Mouse (Mus musculus) heart, adult 11 months (tissue): ENCODE data around the gene Dnajc3.

Experiments
- DNase-seq: peaks from one replicate; pipeline ENCODE4 v3.0.0; 2022

Dnajc3 gene

DNA sequence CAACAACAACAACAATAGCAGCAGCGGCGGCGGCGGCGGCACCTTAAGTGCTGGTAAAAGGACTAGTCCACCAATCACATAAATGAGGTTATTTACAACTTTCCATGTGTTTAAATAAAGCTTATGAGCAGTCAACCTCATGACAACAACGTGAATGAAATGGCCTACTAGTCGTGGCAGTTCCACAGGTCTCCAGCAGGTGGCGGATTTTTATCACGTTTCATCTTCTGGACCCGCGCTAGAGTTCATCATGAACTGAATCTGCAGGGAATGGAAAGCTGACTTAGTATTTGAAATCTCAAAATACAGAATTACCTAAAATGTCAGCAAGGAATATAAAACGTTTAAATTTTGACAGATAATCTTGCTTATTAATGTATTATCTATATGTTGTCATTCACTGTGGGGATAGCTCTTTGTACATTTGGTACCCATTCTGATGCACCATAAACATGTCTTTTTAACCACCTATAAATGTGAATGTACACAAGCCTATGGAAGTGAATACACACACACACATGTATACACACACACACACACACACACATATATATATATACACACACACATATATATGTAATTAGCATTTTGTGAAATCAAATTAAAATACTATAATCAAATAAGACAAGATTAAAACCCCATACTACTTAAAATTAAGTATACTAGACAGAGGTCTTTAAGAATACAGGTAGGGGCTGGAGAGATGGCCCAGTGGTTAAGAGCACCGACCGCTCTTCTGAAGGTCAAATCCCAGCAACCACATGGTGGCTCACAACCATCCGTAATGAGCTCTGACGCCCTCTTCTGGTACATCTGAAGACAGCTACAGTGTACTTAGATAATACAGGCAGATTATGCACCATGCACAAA, 49.1 kb downstream of the Dnajc3 start:
- peak; percentile 74 for DNase-seq

DNA sequence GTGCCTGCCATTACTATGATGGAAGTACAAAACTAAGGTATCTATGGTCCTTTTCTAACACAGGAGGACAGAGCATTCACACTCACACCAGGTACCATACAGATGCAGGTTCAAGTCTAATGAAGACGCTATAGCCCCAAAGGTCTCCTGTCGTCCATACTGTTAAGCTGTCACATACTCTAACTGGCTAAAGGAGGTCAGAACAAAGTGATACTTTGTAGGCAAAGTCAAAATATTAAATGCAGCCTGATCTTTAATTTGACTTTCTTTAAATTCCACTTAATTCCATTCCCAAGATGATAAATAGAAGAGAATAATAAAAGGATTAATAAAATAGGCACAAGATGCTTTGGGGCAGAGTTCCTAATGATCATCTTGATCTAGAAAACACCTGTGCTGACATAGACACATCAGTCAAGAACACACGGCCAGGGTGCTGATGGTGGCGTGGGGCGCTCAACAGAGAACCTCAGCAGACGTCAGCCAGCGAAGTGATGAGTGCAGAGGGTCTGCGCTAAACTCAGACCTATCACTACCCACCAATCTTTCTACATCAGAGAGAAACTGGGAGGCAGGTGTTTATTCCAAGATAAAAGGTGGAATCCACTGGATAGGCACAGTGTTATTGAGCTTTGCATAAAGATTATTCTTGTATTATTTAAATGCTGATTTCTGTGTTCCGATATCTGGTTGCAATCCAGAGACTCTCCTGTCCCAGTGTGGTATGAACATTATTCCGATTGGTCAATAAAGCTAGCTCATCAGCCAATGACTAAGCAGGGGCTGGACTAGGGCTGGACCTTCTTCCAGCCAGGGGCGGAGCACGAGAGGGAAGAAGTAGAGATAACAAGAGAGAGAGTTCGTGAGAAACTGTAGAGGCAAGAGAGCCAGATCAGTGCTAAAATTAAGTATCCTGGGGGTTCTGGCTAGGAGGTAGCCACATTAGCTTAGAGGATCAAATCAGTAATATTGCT, 50.0 kb downstream of the Dnajc3 start:
- DNase-seq, result peak; percentile 87

DNA sequence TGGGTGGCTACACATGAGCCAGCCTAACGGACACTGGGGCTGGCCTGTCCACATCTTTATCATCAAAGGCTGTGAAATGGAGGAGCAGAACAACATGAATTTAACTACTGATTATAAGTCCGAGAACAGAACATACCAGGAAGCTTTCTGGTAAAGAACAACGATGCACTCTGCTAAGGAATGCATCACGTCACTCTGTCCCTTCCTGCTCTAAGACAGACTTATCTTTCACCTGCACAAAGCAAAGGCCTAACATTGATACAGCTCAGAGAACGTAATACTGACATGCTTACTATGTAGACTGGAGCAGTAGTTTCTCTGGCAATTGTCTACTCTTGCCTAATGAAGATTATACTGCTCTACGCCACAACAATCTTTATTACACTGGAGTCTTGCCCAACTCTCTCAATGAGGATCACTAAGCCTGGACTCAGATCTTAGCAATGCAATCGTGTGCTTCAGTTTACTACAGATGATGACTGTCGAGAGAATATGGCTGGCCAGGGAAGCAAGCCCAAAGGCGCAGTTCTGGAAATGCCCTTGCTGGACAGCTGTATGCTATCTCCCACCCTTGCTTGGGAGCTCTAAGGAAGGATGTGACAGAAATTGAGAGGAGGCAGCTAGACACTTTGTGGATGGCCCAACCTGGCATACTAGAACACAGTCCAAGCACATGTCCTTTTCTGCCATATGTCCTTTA, 57.6 kb downstream of the Dnajc3 start:
- DNase-seq, result peak; percentile 17

DNA sequence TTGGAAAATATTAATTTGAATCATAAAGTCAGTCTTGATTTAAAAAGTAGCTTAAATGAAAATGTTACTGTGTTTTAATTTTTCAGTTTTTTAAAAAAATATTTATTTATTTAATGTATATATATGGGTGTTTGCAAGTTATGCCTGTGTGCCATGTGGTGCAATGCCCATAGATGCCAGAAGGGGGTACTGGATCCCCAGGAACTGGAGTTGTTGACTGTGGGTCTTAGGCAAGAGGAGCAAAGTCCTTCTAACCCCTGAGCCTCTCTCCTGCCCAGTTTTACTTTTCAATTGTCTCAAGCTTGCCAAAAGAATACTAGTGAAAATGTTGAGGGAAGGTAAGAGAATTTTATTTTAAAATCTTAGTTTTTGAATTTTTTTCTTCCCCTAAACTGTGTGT, 65.5 kb downstream of the Dnajc3 start:
- DNase-seq, result peak; percentile 55

DNA sequence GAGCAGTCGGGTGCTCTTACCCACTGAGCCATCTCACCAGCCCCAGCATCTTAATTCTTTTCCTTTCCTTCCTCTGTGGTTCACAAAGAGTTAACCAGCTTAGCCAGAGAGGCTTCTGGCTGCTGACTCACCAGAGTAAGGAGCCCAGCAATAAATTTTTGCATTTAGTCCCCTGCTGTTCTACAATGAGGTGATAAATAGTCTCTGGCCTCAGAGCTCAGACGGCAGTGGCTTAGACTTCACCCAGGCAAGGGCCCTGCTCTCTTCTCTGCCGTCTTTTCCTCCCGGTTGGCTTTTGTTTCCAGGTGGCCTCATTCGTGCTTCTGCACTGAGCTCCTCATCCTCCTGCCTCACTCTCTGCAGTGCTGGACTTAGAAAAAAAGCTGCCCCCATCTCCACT, 68.1 kb downstream of the Dnajc3 start:
- peak; percentile 79 for DNase-seq

DNA sequence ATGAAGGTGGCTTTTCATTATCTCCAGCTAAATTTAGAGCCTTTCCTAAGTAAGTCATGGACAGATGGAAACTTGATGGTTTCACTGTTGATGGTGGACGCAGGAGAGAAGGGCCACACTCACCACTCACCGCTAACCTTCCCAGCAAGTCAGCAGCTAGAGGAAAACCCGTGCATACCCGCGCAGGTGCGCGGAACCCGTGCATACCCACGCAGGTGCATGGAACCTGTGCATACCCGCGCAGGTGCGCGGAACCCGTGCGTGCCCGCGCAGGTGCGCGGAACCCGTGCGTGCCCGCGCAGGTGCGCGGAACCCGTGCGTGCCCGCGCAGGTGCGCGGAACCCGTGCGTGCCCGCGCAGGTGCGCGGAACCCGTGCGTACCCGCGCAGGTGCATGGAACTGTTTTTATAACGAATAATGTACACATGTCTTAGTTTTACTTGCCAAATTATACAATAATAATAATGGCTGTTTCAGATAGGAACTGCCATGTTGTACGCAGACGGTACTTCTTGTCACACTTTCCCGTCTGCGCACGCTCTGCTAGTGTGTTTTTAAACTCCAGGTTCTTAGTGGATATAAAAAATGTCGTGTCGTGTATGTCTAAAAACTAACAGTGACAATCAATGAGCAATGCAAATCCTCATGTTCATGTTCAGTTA, 68.8 kb downstream of the Dnajc3 start:
- DNase-seq, result peak; percentile 85

DNA sequence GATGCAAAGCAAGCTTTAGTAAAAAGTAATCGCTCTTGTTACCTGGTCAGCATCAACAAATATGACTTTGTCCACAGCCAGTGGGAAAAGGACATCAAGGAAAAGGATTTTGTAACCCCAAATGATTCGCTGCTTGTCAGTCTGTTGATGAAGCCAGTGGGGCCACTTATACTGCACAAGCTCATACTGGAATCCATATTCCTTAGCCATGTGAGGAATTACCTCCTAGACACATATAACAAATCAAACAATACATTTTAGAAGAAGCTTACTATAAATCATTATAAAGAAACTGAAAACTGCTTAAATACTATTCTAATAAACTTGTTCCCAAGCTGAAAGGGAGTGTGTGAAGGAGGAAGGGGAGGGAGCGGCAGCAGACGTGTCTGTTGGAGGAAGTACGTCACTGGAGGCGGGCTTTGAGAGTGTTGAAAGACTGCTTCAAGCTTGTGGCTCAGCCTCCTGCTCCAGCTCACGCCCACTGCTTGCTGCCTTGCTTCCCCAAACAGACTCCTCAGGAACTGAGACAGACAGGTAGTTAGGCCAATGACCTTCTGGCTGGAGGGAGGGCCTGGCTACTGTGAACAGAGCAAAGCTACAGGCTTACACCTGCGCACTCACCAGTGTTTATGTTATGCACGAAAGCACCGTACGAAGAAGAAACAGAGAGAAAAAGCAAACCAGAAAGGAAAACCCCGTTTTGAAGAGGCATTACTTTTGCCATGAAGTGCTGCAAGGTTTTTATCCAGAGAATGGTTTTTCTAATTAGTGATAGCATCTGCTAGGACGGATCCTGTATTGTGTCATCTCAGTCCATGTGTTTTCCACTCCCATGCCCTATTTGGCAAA, 69.6 kb downstream of the Dnajc3 start:
- peak; percentile 100 for DNase-seq

DNA sequence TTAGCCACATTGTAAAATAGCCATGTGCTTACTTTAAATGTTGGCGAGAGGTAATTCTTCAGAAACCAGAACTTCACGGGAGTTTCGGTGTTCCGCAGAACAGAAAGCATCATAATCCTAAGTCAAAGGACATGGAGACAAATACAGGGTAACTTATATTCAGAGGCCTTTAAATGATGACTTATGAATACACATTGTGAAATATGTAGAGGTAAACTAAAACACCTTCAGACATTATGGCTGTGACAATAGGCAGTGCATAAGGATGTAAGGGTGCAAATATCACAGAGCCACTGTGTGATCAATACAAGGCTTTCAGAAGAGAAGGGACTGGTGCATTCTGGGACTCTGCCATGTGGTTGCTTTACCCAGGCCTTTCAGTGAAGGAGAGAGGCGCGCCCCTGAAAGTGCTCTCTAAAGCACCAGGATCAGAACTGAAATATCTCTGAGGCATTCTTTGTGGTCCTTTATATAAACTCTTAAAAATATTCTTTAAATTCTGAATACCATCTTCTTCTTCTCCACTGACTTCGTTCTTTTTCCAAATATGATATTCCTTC, 70.3 kb downstream of the Dnajc3 start:
- DNase-seq, result peak; percentile 69

DNA sequence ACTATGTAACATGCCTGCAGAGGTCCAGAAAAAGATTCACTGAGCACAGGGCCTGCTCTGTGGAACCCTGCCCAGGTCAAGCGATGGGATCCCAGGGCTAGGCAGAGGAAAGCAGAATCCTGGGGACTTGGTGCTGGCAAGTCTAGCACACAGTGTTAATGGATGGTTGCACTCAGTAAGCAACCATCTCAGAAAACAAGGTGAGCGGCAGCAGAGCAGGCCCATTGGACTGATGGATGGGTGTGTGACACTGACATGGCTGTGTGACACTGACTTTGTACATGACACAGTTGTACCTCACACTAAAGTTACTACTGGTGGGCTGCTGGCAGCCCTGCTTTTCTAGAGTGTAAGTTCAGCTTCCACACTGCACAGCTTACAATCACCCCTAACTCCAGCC, 71.8 kb downstream of the Dnajc3 start:
- DNase-seq, result peak; percentile 85

DNA sequence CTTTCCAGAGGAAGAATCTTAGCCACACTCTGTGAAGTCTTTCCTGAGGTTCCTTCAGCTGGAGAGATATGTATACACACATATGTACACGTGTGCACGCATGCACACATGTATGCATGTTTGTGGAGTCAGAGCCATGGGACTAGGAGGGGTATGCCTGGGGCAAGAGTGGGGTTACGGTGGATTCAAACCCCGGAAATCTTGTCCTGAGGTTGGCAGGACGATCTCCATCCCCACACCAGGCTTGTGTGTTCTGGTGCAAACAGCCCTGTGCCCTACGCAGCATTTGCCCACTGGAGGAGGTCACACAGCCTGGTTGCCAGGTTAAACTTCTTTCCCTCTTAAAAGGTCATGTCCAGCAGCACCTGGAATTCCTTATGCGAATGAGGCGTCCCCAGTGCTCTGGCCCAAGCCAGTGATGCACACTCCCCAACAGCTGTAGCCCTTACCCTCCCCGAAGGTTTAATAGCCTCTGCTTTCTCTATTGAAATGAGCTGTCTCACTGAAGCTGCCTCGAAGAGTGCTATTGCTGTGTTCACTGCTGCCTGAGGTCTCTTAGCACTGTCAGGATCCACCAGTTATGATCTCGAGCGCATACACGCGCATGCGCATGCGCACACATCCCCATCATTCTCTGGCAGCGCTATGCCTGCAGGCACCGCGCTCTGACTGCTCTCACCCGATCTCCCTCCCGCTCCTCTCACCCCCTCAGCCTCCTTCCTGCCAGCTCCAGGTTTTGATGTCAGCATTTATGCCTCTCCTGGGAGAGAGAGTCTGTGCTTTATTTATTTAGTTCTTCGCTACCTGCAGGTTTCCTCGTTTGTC, 75.0 kb downstream of the Dnajc3 start:
- DNase-seq, result peak; percentile 89

DNA sequence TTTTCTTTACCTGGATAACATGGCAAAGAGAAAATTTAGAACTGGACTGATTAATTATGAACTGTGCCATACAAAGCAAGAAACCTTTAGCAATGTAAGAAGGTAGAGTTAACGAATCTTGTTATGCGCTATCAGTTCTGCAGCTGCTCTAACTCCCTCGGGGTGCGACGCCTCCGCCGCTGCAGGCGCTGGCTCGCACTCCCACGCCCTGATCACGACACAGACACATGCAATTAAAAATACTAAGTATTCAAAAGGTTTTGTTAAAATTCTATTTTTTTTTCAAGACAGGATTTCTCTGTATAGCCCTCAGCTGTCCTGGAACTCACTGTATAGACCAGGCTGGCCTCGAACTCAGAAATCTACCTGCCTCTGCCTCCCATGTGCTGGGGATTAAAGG, 75.8 kb downstream of the Dnajc3 start:
- DNase-seq, result peak; percentile 59

DNA sequence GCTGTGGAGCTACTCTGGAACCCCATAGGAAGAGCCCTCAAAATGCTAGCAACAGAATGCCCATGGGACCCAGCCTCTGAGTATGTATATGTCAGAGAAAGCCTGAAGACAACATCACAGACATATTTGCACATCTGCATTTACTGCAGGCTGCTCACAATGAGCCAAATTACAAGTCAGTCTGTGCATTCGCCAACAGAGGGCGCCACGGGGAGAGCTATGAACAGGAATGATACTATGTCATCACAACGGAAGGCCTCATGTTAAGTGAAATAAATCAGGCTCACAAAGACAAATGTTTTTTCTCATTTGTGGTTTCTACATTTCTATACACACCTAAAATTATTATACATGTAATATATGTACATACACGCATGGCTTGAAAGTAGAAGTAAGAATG, 88.1 kb downstream of the Dnajc3 start:
- DNase-seq, result peak; percentile 44

DNA sequence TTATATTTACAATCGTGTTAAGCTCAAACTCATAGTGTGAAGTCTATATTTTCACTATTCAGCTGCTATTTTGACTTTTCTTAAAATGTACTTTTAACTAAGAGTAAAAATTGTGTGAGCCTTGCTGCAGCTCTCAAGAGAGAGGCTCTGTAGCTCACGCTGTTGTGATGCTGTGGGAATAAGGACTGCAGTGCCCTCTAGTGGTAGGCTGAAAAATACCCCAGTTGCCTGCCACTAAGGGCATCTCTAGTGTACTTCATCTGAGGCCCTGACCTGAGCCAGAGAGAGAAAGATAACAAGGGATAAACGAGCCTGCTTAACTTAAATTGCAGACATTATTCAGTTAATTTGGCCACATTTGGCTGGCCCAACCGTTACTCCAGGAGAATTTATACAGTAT, 89.4 kb downstream of the Dnajc3 start:
- DNase-seq, result peak; percentile 90

DNA sequence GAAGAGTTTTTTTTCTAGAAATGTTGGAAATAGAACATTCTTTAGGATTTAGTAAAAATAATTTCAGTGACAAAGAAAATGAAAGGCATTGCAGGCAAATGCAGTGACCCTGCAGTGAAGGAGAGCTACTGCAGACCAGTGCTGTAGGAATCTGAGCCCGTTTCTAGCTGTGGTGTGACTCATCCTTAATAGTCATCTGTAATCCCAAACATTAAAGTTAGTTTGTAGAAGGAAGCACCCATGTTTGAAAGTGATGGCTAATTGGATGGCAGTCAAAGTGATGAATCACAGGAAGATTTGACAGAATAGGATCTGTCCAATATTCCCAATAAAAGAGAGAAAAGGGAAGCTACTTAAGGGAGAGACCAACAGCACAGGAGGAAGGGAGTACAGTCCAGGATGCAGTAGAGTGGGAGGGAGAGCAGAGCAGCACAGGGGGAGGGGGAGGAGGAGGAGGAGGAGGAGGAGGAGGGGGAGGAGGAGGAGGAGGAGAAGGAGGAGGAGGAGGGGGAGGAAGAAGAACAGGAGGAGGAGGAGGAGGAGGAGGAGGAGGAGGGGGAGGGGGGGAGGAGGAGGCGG, 90.0 kb downstream of the Dnajc3 start:
- peak; percentile 61 for DNase-seq
